Mouse (Mus musculus): Measurements from ENCODE around the gene Kyat3. TPM values are rescaled to one million over a fixed set of nuclear protein-coding genes. Genes with fewer than 3 reads are reported as not detected.

Gene Kyat3
- total RNA-seq, 2 experiments from 2014 or later: 23.8 to 27.9 TPM

DNA sequence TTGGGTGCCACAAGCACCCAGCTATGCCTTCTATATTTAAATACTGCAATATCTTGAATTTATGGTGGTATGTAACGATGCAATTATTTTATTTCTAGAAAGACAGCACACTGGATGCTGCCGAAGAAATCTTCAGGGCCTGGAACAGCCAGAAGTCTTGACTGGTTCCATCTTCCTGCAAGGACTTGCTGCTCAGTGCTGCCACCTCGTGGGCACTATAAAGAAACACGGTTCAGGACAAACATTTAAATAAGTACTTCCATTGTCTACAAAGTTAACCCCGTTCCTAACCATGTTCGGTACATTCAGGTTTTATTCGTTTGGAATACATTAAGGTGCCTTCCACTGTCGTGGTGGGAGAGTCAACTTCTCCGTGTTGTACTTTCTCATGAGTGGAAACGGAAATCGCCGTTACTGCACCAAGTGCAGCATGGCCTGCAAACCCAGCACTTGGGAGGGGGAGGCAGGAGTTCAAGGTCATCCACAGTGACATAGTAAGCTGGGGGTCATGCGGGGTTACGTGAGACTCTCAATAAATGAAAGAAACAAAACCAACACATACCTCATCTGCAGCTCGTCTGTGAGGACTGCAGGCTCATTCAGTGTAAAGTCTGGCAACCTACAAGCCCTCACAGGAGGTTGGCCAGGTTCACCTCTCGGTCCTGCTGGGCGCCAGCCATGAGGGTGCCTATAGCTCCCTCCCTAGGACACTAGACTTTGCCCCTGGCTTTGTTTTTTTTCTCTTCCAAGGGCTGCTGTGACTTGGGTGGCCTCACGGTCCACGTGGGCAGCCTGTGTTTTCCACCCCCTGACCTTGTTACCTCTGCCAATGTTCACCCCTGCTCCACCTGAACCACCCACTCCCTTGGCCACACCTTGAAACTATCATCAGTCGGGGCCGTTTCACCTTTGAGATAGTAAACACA lies 43.4 kb downstream of the Kyat3 start:
- intact Hi-C loops (cut with DNase I): no loop called here
- peak in 1 of 2 experiments; percentile 56 for DNase-seq

DNA sequence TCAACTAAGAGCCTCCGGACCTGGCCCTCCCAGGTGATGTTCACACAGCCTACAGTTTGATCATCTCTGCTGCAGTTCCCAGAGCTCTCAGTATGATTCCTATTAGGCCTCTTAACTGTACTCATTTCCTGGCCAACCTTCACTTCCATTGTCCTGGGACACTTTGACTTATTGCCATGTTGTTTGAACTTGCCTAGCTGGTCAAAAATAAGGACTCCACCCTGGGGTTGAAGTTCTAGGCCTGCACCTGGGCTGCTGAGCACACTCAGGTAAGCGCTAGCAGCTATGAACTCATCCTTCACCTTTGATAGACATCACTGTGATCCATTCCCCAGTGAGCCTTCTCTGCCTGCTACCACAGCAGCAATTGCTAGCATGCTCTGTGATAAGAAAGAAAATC lies 44.2 kb downstream of the Kyat3 start:
- intact Hi-C loops (cut with DNase I): no loop called here
- DNase-seq: no peak

DNA sequence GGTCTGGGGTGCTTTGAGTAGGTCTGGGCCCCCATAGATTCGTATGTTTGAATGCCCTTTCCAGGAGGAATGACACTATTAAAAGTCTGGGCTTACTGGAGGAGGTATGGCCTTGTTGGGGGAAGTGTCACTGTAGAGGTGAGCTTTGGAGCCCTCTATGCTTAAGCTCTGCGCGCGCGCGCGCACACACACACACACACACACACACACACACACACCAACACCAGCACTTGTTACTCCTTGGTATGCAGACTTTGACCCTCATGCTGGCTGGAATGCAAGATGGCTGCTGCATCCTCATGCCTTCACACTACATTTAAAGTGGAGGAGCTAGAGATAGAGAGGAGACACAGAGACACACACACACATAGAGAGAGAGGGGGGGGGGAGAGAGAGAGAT lies 46.8 kb downstream of the Kyat3 start:
- intact Hi-C loops (cut with DNase I): no loop called here
- no peak for DNase-seq

- intact Hi-C loops (cut with DNase I): no loop called here
- DNase-seq: no peak
Observed at GRCm38 (mm10) chr3:142749131-142749530, 48.3 kb downstream of the Kyat3 start.

GRCm38 (mm10) chr3:142755132-142755867 lies 54.4 kb downstream of the Kyat3 start:
- DNase-seq: no peak
- intact Hi-C loops (cut with DNase I): no loop called here

DNA sequence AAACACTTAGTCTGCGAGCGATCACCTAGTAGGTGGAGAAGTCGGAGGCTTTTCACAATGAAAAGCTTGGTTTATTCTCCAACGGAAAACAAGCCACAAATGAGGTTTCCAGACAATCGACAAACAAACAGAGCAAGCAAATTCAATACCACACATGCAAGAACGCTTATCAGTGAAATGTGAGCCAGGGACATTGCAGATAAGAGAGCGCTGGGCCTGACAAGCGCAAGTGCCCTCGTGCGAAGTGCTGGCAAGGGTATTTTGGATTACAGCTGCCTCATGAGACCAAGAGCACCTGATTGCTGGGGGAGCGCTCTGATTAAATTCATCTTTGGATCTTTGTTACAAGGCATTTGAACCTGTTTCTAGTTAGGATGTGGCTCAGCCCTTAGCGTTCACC lies 57.0 kb downstream of the Kyat3 start:
- peak; percentile 13 to 22 for DNase-seq
- intact Hi-C loops (cut with DNase I): no loop called here

GRCm38 (mm10) chr3:142758593-142758992 lies 57.7 kb downstream of the Kyat3 start:
- DNase-seq: no peak
- intact Hi-C loops (cut with DNase I): no loop called here

- DNase-seq: no peak
- intact Hi-C loops (cut with DNase I): no loop called here
Observed at GRCm38 (mm10) chr3:142760356-142760755, 59.5 kb downstream of the Kyat3 start.

DNA sequence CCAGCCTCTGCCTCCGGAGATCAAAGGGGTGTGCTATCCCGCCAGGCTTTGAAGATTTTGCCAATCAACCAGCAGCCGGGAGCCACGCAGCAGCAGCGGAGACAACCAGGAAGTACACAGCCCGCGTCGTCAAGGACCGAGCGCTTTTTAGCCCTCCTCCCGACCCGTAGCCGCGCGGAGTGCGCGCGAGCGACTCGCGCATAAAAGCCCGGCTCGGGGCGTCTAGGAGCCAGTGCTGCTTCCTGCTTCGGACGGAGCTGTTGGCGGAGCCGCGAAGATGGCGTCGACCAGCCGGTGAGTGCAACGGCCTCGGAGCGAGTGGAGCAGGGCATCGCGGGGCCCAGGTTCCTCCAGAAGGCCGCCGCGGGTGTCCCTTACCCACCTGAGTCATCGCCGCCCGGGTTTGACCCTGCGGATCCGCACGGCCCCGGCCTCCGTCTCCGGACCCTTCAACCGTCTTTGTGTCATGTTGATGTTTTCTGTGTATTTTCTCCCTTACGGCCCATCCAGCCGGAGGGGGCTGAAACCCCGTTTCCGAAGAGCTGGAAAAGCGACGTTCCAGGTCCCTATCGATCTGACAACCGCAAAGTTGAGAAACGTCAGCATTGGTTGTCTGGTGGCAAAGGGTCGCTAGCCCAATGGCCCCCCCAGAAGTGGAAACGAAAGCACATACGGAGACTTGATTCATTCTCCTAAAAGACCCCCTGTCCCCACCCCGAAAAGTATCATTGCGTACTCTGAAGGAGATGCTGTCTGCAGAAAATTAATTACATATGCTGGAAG lies 64.3 kb downstream of the Kyat3 start, which contains the start of gene Gtf2b:
Gene Gtf2b (plus strand): TSS at position 51 of the 783 bp plus-strand sequence.
- intact Hi-C loops (cut with DNase I): loop anchor here (5.0 kb wide), 1 partner anchor 117 kb away; the partner anchor contains the start of gene Pkn2
- DNase-seq: peak; percentile 93

DNA sequence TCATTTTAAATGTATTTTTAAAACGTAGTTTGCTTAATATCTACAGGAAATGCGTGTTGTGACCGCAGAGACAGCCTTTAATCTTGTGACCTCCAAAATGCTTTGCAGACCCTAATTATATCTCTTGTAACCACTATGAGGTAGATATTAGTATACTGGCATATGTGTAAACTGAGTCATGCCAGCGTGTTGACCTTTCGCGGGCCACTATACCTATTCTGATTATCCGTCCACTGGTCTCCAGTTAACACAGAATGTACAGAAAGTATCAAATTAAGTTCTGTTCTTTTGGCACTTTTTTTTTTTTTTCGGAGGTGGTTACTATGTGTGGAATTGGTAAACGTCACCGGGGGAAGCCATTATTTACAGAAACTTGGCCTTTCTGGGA lies 64.9 kb downstream of the Kyat3 start:
- intact Hi-C loops (cut with DNase I): loop anchor here (5.0 kb wide), 1 partner anchor 117 kb away; the partner anchor contains the start of gene Pkn2
- no peak for DNase-seq

- intact Hi-C loops (cut with DNase I): loop anchor here (5.0 kb wide), 1 partner anchor 114 kb away; the partner anchor contains the start of gene Pkn2
- no peak for DNase-seq
Observed at GRCm38 (mm10) chr3:142768498-142768897, 67.6 kb downstream of the Kyat3 start.

- intact Hi-C loops (cut with DNase I): loop anchor here (2.0 kb wide), 1 partner anchor 154 kb away; no protein-coding TSS in a partner anchor
- no peak for DNase-seq
Observed at GRCm38 (mm10) chr3:142770518-142770917, 69.7 kb downstream of the Kyat3 start.

DNA sequence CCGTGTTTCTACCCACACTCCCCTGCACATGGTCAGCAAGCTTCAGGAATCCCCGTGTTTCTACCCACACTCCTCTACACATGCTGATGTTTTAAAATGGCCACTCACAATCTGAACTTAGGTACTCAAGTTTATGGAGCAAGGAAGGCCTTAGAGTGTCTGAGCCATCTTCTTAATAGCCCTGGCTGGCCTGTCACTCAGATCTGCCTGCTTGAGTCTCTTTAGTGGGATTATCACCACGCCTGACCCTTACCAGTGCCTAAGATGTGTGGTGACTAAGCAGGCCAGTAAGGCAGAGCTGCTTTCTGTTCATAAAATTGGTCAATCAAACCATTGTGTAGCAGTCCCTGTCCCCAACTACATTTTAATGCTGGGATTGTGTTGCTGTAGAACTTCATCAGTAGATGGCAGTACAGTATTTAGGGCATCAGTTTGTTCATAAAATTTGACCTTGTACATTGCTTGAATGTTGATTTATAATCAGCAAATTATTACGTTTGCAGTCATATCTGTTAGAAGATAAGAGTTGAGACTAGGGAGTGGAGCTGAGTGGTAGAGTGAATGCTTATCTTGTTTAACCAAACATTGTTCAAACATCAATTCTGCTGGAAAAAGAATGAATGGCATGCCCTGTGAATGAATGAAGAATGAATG lies 72.8 kb downstream of the Kyat3 start:
- intact Hi-C loops (cut with DNase I): no loop called here

DNA sequence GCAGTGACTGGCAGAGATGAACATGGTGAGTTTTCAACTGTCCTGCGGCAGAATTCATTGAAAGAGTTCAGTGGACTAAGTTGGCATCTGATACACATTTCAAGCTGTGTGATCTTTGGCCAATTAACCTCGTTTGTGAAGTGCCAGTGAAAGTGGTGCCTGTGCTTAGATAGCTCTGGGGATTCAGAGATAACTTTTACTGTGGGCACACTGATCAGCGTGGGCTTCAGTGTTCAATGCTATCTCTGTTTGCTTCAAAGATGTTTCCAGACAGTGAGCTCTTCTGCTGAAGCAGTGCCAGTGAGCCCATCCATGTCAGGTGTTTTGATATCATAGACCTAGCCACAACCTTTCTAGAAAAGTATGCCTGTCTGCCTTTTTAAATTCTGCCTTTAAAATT lies 76.4 kb downstream of the Kyat3 start:
- intact Hi-C loops (cut with DNase I): no loop called here

More for the DNA sequence above, 72.8 kb downstream of the Kyat3 start:
- DNase-seq: no peak

GRCm38 (mm10) chr3:142786423-142787072 lies 85.7 kb downstream of the Kyat3 start:
- intact Hi-C loops (cut with DNase I): no loop called here
- DNase-seq: no peak

More for the DNA sequence above, 76.4 kb downstream of the Kyat3 start:
- DNase-seq: no peak

DNA sequence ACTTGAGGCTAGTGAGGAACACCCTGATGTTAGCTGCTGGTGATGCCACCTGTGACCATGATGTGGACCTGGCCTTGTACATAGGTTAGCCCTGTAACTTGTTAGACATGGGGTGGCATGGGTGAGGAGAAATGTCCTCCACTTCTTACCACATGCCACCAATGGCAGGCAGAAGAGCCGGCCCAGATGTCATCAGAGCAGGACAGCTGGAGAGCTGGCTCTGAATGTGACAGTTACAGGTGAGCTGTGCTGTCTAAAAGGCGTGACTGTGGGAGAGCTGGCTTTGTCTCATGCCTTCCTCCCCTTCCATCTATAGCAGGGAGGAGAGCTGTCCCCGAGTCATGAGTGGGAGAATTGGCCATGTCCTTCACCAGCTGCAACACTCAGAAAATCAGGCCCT lies 94.7 kb downstream of the Kyat3 start:
- intact Hi-C loops (cut with DNase I): no loop called here
- DNase-seq: no peak
